Mouse (Mus musculus) activated CD4-positive, CD25-positive, alpha-beta regulatory T cell (primary cell): ENCODE data around the gene Trpc4. TPM values are rescaled to one million over a fixed set of nuclear protein-coding genes. Genes with fewer than 3 reads are reported as not detected.

Source experiments
- polyA plus RNA-seq, 2 experiments: library from polyadenylated mRNA; unstranded; fragments of 100-300 nt; shearing (Covaris generic); gene quantifications; one replicate each; pipeline ENCODE4 v1.2.1; 2017

The Trpc4 gene
- under 1 TPM in 1 of 2 experiments, not detected in 1; 0.38 TPM for polyA plus RNA-seq

DNA sequence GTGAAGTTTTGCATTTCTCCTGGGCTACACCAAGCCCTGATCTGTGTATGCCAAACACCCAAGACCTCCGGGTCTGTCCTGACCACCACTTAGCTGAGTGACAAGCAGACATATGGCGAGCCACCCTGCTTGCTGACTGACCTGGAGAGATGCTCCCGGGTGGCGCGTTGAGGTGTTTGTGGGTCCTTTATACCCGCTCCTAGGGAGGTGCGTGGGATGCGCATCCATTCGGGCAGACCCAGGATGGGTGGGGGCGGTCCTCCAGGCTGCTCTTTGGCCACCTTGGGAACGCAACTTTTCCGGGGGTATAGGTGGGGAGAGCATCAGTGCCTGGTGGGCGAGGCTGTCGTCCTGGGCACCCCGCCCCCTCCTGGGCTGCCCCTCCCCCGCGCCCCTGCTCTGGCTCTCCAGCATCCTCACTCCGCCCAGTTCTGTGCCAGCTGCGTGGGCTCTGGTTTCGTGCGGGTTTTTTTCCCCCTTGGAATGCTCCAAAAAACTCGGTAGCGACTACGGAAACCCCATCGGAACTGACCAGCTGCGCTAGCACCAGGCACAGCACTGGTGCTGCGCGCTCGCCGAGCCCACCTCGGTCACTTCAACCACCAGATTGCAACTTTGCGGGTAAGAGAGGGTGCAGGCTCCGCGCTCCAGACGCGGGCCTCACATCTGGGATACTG, at the start of gene Trpc4:
Gene Trpc4 (plus strand): TSS at position 397 of the 677 bp plus-strand sequence.

GRCm38 (mm10) chr3:54360897-54361296, 205.1 kb downstream of the Trpc4 start, which contains the start of gene Postn:
Gene Postn (plus strand): TSS chr3:54361109.

Other genes with a start within 250 kb of the Trpc4 start
- under 1 TPM in 1 of 2 experiments, not detected in 1; 0.12 TPM for gene Postn, start 205.1 kb downstream of the Trpc4 start, polyA plus RNA-seq